Mouse (Mus musculus): ENCODE measurements around the gene Ly86.

Ly86 gene

DNA sequence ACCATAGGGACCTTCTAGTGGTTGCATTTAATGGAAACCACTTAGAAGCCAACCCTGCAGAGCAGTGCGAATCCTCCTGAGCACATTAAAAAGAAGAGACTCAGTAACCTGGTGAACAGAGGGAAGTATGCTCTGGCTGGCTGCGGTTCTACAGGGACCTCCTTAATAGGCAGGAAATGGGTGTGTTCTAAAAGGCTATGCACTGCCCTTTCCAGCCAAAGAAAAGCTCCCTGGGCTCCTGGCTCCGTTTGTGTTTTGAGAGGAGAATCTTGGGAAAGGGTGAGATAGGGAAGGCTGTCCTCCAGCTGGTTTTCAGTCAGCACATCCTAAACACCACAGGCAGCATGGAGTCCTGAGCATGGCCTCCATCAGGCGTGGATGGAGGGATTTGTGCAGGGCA, 8.9 kb downstream of the Ly86 start:
- no peak for DNase-seq (ENCODE audit: low spot score)

- no peak for DNase-seq (ENCODE audit: low spot score)
Observed at GRCm38 (mm10) chr13:37354432-37354831, 9.4 kb downstream of the Ly86 start.

DNA sequence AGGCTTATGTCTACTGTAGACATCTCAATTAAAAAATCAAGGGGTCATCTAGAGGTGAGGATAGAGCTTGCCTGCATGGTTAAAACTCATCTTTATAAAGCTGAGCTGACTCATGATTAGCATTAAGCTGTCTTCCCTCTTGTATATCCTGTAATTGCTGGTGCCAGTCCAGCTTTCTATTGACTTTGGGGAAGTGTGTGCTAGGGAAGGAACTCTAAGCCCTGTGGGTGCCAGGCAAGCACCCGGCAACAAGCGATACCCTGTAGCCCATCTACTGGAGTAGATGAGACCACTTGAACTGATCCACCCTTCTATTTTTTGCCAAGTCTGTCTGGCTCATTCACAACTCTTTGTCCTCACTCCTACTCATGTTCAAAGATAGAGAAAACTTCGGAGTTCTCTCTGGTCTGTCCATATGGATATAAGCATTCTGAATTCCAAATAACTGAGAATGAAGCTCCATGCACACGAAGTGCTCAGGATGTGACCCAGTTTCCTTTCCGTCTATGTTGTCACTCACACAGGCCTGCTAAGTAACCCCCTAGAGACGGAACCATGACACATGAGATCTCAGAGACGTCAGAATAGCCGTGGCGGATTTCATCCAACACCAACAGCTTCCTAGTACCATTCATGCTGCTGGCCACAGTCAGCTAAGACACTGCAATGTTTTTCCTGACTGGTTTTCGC, 10.8 kb downstream of the Ly86 start:
- DNase-seq (ENCODE audit: low spot score), result no peak

DNA sequence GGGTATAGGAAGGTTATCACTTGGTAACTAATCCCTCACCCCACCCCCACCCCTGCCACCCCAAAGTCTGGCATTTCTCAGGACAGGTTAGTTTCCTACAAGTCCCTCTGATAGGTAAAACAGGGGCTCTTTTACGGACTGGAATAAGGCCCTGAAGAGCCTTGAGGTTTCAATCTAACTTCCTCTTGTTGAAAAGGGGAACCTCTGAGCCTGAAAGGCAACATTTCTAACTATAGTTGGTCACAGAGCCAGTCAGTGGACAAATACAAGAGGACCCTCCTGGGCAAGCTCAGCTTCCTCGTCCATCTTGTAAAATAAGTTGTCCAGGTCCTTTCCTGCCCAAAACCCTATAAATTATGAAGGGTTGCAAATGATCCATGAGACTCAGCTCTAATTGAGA, 11.5 kb downstream of the Ly86 start:
- no peak for DNase-seq (ENCODE audit: low spot score)

DNA sequence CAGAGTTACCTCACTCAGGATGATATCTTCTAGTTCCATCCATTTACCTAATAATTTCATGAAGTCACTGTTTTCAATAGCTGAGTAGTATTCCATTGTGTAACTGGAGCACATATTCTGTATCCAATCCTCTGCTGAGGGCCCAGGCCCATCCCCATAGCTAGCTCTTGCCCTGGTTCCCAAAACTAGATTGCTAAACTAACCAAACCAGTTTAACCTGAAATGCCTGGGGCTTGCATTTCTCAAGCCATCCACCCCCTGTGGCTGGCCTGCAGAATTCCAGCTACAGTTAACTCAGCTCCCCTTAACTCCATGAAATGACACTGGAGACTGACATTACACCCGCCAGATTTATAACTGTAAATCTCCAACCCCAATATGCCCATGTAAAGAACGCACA, 13.1 kb downstream of the Ly86 start:
- DNase-seq (ENCODE audit: low spot score), result no peak

GRCm38 (mm10) chr13:37361249-37361648, 16.2 kb downstream of the Ly86 start:
- DNase-seq (ENCODE audit: low spot score), result no peak

- DNase-seq (ENCODE audit: low spot score), result no peak
Observed at GRCm38 (mm10) chr13:37364351-37364750, 19.3 kb downstream of the Ly86 start.

DNA sequence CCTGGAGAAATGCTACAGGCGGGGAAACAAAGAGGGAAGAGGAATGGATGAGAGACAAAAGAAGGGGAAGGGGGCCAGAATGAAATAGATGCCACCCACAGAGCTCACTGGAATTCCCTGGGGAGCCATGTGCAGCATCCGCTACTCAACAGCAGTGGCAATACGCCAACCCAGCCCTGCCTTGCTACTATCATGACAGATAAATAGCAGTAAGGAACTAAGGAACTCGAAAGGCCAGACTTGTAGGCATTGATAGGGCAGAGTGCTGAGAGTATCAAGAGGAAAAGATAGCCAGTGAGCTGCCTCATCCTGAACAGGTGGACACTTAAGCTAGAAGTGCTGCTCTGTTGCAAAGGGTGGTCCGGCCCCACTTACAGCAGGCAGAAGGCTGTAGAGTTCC, 31.4 kb downstream of the Ly86 start:
- no peak for DNase-seq (ENCODE audit: low spot score)

DNA sequence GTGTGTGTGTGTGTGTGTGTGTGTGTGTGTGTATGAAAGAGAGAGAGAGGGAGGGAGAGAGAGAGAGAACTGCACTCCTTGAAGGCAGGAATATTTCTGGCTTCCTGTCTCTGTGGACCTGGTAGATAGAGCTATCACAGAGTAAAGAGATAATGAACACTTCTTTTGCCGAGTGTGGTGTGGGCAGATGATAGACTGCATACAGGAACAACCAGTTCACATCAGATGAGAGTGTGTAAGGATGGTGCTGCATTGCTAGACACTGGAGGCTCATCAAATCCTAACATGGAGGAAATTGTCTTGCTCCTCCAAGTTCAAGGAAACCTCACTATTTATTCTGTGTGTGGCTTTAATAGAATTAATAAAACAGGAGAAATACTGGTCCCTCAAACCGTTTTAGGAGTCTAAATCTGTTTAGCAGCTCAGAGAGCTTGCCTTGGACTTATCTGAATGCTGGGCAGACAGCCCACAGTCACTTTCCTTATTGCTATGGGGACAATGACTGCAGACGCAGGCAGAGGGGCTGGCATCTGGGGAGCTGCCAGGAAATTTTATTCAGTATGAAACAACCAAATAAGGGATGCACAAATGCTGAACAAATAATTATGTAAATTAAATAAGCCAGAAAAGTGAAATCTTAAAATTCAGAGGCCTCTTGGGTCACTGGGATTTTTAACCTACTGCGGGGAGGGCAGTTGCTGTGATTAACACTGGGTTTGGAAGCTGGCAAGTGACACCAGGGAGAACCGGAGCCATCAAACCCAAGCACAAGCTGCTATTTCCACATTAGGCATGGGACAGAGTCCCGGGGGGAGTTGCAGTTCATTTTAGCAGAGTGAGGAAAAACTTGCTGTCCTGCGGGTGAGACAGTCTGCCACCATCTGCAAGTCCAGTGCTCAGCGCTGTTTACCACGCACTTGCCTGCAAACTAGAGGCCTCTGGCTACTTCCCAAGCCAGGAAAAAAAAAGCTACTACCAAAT, 43.5 kb downstream of the Ly86 start:
- DNase-seq (ENCODE audit: low spot score), result no peak

GRCm38 (mm10) chr13:37389296-37389695, 44.3 kb downstream of the Ly86 start:
- DNase-seq (ENCODE audit: low spot score), result no peak

GRCm38 (mm10) chr13:37398791-37399190, 53.8 kb downstream of the Ly86 start:
- DNase-seq (ENCODE audit: low spot score), result no peak

DNA sequence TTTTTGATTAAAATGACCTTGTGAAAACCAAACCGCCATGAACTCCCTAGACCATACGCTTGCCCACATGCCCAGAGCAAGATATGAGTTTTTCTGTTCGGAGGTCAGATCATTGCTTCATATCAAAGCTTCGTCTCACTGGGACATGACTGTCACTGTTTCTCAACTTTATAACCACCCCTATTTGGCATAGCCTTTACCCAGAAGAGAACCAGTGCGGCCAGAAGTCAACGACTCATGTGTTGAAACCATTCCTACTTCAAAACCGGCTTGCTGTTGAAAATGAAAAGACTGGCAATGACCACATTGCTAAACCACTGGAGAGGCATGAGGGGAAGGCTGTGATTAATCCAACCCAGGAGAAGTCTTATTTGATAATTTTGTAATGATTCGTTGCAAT, 54.3 kb downstream of the Ly86 start:
- no peak for DNase-seq (ENCODE audit: low spot score)

DNA sequence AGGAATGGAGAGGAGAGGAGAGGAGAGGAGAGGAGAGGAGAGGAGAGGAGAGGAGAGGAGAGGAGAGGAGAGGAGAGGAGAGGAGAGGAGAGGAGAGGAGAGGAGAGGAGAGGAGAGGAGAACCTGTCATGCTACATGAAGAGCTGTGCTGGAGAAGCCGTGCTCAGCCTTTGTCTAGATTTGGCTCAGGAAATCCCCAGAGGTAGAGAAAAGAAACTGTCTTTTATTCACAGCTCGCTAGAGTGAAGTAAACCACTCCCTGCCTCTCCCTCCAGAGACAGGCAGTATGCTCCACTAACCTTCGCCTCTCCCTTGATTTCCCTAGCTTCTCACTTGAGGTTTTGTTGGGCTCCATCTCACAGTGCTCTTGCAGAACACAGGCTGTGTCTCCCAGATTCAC, 57.4 kb downstream of the Ly86 start:
- DNase-seq (ENCODE audit: low spot score), result no peak

DNA sequence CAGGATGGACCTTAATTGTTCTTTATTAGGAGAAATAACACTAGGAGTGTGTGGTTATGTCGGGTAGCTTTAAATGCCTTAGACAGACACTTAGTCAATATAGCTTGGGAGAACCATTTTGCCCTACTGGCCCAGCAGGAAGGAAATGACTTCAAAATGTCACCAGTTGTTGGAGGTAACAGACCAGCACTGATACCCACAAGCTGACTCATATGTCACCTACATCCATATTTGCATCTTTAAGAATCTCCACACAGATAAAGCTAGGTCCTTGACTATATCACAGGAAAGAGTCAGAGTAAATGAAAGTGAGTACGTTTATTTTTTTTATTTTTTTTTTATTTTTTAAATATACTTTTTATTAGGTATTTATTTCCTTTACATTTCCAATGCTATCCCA, 58.7 kb downstream of the Ly86 start:
- no peak for DNase-seq (ENCODE audit: low spot score)

GRCm38 (mm10) chr13:37415696-37416095, 70.7 kb downstream of the Ly86 start:
- DNase-seq (ENCODE audit: low spot score), result no peak

GRCm38 (mm10) chr13:37423416-37423815, 78.4 kb downstream of the Ly86 start:
- DNase-seq (ENCODE audit: low spot score), result no peak

DNA sequence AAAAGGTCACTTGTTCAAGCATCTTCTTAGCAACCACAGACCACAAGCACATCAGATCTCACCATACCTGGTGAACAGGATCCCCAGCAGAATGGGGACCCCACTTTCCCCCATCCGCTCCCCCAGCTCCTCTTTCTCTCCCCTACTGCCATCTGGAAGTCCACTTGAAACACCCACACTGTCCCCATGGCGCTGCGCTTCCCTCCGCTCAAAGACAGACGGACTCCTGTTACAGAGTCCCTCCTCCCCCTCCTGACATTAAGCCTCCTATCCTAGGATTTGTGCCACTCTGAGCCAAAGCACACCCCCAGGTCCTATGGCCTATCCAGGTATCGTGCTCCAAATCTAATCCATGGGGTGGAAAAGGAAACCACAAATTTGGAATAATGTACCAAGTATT, 79.9 kb downstream of the Ly86 start:
- no peak for DNase-seq (ENCODE audit: low spot score)

- no peak for DNase-seq (ENCODE audit: low spot score)
Observed at GRCm38 (mm10) chr13:37425406-37425805, 80.4 kb downstream of the Ly86 start.

DNA sequence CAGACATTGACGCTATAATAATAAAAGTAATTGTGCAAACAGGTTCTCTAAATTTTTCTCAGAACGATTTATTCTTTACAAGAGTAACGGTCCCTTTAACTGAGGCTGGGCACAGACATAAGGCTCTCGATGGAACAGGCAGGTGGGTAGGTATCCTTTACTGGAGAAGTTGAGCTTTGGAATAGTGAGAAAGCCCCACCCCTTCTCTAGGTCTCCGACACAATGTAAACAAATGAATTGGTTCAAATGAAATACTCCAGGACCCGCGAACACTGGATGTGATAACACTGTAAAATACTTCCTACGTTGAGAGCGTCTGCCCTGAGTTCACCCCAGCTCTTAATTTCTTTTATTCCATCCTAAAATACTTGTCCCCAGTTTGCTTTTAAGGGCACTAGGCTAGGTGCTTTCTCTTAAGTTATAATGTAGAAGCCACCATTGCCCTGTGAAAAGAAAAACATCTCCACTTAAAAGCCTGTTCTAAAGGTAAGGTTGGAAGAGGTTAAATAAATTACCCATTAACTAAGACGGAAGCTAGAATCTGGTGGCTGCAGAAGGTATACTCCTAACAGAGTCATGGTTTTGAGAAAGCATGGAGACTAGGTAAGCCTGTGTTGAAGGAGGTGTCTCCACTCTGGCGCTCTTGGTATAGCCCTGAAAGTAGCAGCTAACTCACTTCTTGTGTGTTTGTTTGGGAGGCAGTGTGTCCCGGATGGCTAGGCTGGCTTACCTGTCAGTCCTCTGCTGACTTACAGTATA, 81.7 kb downstream of the Ly86 start:
- no peak for DNase-seq (ENCODE audit: low spot score)

DNA sequence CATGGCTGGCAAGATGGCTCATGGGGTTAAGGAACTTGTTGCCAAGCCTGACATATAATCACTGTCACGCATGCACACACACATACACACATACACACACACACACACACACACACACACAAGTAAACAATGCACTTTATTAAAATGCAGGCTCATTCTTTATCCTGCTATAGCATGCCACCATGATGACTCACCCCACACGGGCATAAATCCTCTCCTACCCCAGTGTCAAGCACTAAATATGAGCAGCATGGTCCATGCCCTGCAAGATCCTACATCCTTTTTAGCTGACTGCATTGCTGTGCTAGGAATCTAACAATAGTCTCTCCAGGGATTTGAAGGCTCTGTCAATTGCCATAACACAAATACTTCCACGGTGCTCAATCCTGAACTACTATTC, 83.5 kb downstream of the Ly86 start:
- no peak for DNase-seq (ENCODE audit: low spot score)

GRCm38 (mm10) chr13:37429661-37430271, 84.8 kb downstream of the Ly86 start:
- no peak for DNase-seq (ENCODE audit: low spot score)

GRCm38 (mm10) chr13:37431707-37432106, 86.7 kb downstream of the Ly86 start:
- no peak for DNase-seq (ENCODE audit: low spot score)
